Mouse (Mus musculus) c-Kit-positive CD71-negative TER-119-negative erythroid progenitor cells, embryonic 14.5 days (primary cell): Measurements from ENCODE around the gene Rad51.

ENCODE experiments used
- DNase-seq: peaks from one replicate; pipeline ENCODE4 v3.0.0-alpha.2; 2013; ENCODE audit warnings: low read depth

Rad51 gene

GRCm38 (mm10) chr2:119112438-119113112 is at the start of gene Rad51:
Gene Rad51 (plus strand): TSS chr2:119112793.
- DNase-seq = peak; percentile 76

- DNase-seq = no peak
Measured at GRCm38 (mm10) chr2:119072397-119072796, 40.2 kb upstream of the Rad51 start.

- no peak for DNase-seq
Measured at GRCm38 (mm10) chr2:119086156-119086555, 26.4 kb upstream of the Rad51 start.

GRCm38 (mm10) chr2:119101552-119101951 is 11.0 kb upstream of the Rad51 start:
- DNase-seq = no peak

- no peak for DNase-seq
Measured at GRCm38 (mm10) chr2:119106583-119106982, 6.0 kb upstream of the Rad51 start.

GRCm38 (mm10) chr2:119108554-119108953 is 4.0 kb upstream of the Rad51 start:
- peak; percentile 46 for DNase-seq

- DNase-seq = no peak
Measured at GRCm38 (mm10) chr2:119111060-119111459, 1.5 kb upstream of the Rad51 start.

GRCm38 (mm10) chr2:119113121-119113925 is 730 bp downstream of the Rad51 start:
- no peak for DNase-seq

- peak; percentile 29 for DNase-seq
Measured at GRCm38 (mm10) chr2:119136346-119136898, 23.8 kb downstream of the Rad51 start.

- DNase-seq = no peak
Measured at GRCm38 (mm10) chr2:119145199-119145598, 32.6 kb downstream of the Rad51 start.

GRCm38 (mm10) chr2:119146435-119146834 is 33.8 kb downstream of the Rad51 start:
- no peak for DNase-seq

- no peak for DNase-seq
Measured at GRCm38 (mm10) chr2:119147160-119147678, 34.6 kb downstream of the Rad51 start.

- no peak for DNase-seq
Measured at GRCm38 (mm10) chr2:119147775-119148174, 35.2 kb downstream of the Rad51 start.

- DNase-seq = no peak
Measured at GRCm38 (mm10) chr2:119152255-119152654, 39.7 kb downstream of the Rad51 start.

GRCm38 (mm10) chr2:119154683-119155082 is 42.1 kb downstream of the Rad51 start:
- DNase-seq = no peak

GRCm38 (mm10) chr2:119155388-119155787 is 42.8 kb downstream of the Rad51 start:
- peak; percentile 48 for DNase-seq

- DNase-seq = no peak
Measured at GRCm38 (mm10) chr2:119156081-119156680, 43.6 kb downstream of the Rad51 start.

GRCm38 (mm10) chr2:119156681-119157572 is 44.3 kb downstream of the Rad51 start, which contains the start of gene Rmdn3:
Gene Rmdn3 (minus strand): TSS chr2:119157034.
- peak; percentile 95 for DNase-seq

- no peak for DNase-seq
Measured at GRCm38 (mm10) chr2:119157836-119158235, 45.2 kb downstream of the Rad51 start.

- no peak for DNase-seq
Measured at GRCm38 (mm10) chr2:119161247-119161646, 48.7 kb downstream of the Rad51 start.

GRCm38 (mm10) chr2:119163135-119163534 is 50.5 kb downstream of the Rad51 start:
- no peak for DNase-seq
